Mouse (Mus musculus) embryo, embryonic 10.5 days (tissue): ENCODE measurements around the gene Zfp652.

ENCODE experiments used
- DNase-seq: peaks from one replicate; pipeline ENCODE4 v3.0.0-alpha.2; 2015; ENCODE audit warnings: low spot score

Zfp652 gene

DNA sequence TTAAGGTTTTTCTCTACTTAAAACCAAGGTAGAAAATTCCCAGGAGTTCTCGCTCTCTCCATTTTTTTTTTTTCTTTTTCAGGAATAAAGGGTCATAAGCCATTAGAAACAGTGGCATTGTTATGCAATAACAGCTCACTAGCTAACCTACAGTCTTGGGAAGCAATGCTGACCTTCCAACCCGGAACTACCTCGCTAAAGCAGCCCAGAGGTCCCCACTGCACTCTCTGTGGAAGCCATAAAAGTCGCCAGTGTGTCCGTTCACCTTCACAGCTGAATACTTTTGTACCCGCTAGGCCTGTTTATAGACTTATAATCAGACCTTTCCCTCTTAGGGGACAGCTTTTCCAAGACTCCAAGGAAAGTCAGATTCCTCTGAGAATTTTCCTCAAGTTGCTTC, 55.8 kb downstream of the Zfp652 start:
- DNase-seq: no peak

DNA sequence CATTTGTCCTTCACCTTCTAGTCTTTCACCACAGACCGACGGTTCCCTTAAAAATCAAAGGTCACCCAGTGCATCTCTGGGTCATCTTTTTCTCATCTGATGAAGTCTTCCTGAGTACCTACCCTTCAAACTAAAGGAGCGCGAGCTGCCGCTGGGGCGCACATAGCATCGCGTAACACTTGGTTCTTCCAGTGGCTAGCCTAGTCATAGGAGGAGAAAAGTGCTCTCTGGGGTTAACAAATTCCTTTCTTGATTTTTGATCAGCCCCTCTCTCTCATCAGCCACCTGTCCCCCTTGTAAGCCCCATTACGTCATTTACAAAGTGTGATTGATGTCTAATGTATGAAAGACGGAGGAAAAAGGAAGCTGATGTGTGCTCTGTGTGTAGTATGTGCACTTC, 56.7 kb downstream of the Zfp652 start:
- no peak for DNase-seq

DNA sequence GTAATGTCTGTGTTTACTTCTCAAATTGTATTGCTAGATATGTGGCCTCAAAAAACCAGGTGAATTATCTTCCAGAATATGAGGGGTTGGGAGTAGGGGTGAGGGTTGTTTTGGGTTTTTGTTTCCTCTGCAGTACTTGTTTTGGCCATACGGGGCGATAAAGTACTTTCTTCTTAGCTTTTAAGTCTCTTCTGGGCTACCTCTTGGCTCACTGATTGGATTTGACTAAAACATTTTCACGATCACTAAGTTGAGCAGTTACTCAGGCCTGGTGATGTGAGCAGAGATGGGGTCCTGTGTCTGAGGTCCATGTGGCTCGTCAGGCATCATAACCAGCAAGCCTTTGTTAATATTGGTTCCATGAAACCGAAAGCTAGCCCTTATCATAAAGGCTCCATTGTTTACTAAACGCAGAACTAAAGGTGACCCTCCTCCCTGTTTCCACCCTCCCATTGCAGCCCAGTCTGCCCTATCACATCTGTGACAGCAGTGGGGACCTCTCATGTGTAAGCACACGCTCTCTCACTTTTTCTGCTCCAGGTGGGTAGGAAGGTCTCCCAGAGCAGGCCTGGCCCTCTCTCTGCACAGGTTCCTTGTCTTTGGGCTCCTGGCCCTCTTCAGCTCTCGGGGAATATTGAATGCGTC, 58.4 kb downstream of the Zfp652 start:
- DNase-seq: peak; percentile 69

DNA sequence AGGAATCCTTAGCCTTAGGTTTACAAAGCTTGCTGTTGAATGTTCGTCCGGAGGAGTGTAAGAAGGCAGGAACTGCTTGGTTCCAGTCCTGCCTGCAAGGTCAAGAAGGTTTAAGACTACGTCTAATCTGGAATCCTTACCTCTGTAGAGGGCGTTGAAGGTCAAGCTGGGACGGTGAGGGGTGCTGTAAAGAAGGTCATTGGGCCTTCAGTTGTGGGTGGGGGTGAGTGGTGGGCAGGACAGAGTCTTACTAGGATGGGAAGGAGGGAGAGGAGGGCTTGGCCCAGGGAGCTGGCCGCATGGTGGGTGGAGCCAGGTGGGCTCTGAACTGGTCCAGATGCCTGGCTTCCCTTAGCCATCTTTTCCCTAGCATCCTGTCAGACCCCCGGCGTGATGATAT, 59.2 kb downstream of the Zfp652 start:
- no peak for DNase-seq

DNA sequence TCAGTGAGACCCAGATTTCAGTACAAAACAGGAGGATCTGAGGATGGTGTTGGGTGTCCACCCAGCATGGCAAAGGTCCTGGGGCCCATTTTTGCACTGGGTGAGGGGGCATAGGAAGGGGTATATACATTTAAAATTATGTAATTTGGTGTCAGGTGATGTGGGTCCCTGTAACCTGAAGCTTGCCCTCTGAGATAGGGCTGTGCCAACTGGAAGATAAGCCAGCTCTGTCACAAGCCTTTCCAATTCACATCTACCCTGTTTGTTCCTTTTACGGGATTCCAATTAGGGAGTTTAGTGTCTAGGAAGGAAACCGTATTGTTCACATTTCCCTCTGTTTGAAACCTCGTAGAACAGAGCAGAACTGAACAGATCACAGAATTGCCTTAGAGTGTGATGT, 60.8 kb downstream of the Zfp652 start:
- DNase-seq: no peak

DNA sequence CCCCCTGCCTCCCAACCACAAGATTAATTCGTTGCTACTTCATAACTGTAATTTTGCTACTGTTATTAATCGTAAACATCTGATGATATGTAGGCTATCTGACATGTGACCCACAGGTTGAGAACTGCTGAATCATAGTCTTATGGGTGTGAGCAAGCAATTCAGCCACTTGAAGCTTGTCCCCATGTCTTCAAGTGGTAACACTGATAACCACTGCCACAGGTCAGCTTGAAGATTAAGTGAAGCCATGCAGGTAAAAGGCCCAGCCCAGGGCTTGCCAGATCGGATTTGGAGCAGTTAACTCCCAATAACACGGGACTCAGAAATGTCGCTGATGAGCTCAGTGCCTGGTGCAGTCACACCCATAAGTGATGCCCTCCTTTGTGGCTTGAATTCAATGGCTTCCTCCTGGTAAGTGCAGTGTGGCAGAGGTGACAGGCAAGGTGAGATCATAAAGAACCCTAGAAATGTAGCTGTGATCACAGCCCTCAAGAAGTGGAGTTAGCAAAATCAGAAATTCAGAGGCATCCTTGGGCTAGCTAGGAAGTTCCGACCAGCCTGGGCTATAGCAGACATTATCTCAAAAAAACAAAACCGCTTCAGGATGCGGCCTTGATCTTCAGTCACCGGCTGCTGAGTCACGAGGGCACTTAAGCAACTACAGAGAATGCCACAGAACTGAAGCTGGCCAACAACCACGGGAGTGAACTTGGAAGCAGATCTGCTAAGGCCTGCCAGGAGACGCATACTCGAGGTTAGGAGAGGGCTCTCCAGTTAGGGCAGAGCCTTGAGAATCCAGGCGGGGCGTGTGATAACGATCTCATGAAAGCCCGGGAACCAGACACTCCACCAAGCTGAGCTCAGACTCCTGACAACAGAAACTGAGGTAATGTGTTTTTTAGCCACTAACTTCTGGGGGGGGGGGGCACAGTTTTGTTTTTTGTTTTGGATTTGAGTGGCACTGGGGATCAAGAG, 65.1 kb downstream of the Zfp652 start:
- no peak for DNase-seq

DNA sequence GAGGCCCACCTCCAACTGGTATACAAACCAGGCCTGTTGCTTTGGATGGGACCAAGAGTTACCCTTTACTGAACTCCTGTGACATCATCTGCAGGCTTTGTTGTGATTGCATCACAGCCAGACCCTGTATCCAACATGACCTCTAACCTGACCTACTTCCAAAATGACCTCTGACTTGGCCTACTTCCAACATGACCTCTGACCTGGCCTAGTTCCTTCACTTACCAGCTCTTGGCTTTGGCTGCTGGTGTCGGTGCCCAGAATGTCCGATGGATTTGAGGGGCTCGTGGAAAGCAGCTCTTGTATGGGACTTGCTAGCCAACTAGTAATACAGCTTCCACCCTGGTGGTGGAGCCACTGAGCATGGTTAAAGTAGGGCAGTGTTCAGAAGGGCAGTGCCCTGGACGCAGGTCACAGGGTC, 66.4 kb downstream of the Zfp652 start:
- peak; percentile 17 for DNase-seq

DNA sequence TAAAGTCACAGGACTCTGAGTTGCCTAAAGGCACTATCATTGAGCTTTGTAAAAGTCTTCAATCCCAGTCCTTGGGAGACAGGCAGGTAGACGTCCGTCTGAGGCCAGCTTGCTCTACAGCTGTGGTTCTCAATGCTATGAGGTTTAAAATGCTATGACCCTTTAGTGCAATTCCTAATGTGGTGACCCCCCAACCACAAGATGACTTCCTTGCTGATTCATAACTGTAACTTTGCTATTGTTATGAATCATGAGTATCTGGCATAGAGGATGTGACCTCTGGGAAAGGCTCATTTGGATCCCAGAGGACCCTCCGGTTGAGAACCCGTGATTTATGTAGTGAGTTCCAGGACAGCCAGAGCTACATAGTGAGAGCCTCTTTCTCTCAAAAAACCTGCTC, 66.9 kb downstream of the Zfp652 start:
- DNase-seq: no peak

DNA sequence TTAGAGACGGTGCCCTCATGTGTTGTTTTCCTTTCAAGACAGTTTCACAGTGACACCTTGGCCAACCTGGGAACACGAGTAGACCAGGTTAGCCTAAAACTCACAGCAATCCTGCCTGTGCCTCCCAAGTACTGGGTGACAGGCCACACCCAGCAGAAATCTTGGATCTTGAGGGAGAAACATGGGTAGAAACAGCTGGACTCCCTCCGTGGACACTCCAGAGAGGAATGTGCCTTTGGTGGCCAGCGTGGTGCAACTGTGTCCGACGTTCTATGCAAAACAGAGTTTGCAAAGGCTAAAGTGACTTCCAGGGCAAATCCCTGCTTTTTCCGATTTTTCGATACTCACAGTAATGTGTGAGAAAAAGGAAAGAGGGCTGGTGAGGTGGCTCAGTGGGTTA, 68.0 kb downstream of the Zfp652 start:
- DNase-seq: no peak

DNA sequence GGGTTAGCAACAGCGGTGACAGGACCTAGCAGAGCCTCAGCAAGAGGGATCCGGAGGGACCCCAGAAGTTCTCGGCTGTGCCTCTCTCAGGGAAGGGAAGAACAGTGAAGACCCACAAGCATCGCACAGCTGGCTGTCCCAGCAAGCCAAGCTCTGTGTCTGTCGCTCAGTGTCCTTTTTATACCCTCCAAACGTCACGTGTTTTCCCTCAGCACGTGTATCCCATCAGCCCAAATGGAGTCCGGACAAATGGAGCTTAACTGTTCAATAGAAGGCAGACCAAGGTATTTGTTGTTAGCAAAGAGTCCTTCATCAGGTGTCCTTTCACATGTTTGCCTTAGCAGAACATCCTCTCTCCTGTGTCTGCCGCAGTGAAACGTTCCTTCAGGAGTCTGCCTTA, 69.1 kb downstream of the Zfp652 start:
- DNase-seq: no peak

DNA sequence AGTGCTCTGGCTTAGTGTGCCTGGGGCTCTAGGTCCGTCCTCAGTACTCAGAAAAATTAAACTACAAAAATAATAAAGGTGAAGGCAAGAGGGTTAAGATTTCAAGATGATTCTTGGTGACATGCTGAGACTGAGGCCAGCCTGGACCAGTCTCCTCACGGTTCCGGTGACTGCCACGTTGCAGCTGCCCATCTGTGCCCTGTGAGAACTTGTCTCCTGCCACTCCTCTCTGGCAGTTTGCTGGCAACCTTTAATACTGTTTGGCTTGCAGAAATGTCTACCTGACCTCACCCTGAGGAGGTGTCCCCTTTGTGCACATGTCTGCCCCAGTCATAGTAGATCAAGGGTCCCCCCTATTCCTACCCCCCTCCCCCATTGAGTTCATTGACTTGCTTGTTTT, 71.0 kb downstream of the Zfp652 start:
- DNase-seq: no peak

DNA sequence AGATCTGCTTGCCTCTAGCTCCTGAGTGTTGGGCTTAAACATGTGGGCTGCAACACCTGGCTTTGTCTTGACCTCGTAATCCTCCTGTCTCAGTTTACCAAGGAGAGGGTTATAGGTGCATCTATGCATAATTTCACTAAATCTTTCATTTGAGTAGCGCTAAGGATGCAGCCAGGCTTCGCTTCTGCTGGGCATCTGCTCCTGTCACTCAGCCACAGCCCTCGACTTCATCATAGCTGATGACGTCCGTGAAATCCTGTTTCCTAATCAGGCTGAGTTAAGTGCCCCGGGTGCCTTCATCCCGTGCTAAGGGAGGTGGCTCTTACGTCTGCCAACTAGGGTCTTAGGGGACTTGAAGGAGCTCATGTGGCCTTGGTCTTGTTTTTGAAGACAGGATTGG, 71.5 kb downstream of the Zfp652 start:
- no peak for DNase-seq

DNA sequence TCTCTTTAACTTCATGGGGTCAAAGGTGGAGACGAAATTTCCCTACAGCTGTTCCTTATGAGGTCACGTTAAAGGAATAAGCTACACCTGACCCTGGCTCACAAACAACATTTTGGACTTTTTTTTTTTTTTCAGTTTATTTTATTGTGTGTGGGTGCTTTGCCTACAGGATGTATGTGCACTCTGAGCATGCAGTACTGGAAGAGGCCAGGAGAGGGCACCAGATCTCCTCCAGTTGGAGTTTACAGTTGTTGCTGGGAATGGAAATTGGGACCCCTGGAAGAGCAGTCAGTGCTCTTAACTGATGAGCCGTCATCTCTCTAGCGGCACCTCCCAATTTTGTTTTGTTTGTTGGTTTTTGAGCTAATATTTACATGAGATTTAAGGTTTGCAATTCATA, 73.2 kb downstream of the Zfp652 start:
- DNase-seq: no peak

DNA sequence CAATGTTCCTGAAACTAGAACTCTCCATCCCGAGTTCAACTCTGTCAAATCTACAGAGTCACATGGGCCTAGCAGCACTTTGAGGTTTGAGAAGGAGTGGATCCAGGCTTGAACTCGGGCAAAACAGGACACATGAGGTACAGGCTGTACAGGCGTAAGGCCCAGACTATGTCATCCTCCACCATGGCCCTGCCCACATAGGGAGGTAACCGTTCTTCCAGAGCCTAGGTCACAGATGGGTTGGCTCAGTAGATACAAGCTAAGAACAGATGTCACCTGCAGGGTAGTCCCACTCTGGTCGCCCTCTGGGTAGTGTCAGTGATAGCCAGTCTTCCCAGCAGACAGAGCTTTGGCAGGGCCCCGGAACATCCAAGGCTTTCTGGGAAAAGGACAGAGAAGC, 74.0 kb downstream of the Zfp652 start:
- DNase-seq: no peak

DNA sequence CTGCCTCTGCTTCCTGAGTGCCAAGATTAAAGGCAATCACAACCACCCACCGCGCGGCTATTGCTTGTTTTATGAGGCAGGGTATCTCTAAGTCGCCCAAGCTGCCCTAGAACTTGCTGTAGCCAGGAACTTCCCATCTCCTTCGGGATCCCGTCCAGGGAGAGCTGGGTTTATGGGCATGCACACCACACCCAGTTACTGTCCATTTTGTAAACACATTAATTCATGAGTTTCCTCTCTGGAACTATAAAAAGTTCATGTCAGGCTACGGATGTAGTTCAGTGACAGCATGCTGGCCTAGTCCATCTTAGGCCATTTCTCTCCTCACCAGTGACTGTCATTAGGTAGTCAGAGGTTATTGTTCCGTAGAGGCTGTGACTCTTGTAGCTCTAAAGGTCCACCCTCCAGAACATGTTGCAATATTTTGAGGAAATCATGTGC, 77.0 kb downstream of the Zfp652 start:
- DNase-seq: no peak

DNA sequence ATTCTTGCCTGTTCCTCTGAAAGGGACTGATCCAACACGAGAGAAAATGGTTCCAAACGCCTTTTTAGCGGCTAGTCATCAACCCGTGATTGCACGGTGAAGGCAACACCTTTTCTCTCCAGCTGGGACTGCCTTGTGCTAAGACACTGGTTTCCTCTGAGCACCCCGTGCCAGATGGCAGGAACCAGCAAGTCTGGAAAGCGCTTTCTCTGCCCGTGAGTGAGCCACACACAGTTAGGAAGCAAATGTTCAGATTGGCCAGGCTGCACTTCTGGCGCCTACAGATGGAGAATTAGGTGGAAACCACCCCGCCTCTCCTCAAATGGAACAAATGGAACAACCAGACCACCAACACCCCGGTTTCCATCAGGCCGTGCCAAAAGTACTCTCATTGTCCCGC, 79.3 kb downstream of the Zfp652 start:
- DNase-seq: no peak

DNA sequence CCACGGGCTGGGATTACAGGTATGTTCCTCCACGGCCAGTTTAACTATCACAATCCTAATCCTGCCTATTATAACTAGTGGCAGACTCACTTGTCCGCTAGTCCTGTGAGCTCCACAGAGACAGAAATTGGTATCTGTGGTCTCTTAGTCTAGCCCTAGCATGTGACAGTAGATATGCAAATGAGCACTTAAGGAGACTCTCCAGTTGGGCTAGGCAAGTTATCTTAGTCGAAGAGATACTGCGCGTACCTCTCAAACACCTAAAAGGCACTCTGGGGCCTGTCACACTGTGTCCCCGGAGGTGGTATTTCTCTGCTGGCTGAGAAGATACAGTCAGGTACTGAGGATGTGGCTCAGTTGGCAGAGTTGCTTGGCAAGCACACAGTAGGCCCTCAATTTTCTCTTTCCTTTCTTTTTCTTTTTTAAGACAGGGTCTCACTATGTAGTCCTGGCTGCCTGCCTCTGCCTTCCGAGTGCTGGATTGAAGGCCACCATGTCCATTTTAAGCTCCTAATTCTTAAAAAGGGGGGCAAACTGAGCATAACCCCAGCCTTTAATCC, 80.6 kb downstream of the Zfp652 start:
- DNase-seq: no peak

DNA sequence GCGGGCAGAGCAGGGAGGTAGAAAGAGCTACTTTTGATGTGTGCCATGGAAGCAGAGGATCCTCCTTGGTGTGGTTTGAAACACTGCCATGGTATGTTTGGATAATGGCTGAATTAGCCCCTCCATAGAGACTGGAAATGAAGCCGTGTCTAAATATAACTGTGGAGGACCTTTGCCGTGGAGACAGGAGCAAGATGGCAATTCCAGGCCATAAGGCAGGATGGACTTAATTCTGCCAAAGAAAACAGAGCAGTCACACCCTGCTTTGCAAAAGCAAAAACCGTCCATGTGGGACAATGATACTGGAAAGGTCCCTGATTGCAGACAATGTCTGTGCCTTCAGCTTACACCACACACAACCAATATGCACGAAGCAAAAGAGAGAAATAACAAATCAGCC, 81.7 kb downstream of the Zfp652 start:
- DNase-seq: no peak

DNA sequence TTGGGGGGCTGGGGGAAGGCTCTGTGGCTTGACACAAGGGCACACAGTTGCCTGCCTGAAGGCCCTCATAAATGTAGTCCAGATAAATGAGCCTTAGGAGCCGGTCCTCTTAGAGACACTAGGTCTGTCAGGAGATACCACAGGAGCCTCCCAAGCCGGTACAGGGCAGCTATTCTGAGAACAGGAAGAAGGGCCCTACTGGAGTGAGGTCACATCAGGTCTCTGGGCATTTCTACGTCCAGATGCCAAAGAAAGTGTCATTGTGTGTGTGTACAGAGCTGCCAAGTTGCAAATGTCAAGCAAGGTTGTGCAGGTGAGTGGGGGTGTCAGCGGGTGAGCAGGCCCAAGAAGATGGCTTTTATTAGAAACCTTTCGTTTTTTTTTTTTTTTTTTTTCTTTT, 83.1 kb downstream of the Zfp652 start:
- DNase-seq: no peak

DNA sequence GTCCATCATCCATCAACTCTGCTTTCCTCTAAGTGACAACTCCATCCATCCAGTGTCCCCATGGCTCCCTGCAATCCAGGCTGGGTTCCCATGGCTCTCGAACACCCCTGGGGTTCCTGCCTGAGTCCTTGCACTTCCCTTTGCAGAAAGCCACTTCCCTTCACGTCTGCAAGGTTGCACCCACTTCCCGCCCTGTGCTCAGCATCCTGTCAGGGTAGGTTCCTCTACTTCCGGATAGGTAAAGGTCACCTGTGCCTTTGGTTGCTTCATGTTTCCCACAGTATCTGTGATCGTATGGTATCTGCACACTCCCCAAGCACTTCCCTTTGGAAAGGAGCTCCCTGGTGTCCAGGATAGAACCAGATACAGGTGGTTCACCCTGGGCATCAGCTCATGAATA, 92.5 kb downstream of the Zfp652 start:
- DNase-seq: no peak

DNA sequence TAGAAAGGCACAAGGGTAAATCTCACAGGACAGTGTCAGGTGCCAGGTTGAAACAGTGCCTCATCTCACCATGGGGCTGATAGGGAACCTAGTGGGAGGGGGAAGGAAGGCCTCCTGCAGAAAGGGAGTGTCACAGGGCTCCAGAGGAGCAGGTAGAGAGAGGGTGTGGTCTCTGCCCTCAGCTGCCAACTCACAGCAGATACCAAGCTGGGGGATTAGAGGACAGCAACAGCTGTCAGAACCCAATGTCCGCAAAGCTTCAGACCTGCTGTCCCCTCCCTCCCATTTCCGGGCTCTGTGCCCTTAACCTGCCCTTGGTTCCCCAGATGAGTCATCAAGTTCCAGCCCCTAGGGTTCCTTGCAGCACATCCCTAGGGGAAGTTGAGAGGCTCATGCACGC, 93.1 kb downstream of the Zfp652 start:
- no peak for DNase-seq

DNA sequence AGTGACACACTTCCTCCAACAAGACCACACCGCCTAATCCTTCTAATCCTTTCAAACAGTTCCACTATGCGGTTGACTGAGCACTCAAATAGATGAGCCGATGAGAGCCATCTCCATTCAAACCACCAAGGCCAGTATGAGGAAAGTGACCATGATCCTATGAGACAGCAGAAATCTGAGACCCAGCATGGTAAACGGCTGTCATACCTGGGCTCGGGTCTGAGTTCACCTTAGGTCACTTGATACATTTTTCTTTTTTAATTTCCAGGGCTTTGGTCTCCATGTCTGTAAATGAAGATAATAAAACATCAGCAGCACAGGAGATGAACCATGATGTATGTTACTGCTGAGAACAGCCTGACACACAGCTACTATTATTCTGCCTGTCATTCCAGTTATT, 95.4 kb downstream of the Zfp652 start:
- DNase-seq: no peak

DNA sequence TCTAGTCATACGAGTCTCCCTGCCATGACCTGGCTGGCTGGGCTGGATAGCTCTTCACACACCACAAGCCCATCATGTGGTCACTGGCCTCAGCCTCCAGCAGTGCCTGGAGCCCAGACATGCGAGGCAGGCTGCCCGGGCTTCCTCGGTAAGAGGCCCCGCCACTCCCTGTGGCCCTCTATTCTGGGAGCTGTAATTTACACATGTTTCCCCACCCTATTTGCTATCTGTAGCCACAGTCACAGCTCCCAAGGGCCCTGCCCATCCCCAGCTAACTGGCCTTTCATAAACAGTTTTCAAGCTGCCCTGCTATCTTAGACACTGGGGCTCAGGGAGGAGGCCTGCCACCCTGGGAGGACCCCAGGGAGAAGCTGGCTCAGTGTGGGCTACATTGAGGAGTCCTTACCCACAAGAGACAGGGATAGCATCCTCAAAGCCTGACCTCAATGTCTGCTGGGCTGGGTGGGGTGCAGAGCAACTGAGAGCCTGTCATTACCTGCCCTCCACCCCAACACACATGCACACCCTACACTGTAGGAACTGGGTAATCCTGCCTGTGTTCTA, 96.1 kb downstream of the Zfp652 start:
- DNase-seq: no peak
